Mouse (Mus musculus): Measurements from ENCODE around the gene Pakap. TPM values are rescaled to one million over a fixed set of nuclear protein-coding genes. Genes with fewer than 3 reads are reported as not detected.

The Pakap gene
- polyA plus RNA-seq, 1 experiment, result not detected

GRCm38 (mm10) chr4:57585281-57585800 is 17.4 kb downstream of the Pakap start:
- no peak overlapping the region for H3K27ac ChIP-seq (ENCODE audit: insufficient read depth, low read depth, low read length)
- TF ChIP-seq CTCF (IDR thresholded peaks at IDR 0.05; ENCODE audit: insufficient read depth, low read depth, low read length) (no peak), POLR2A (IDR thresholded peaks at IDR 0.05; ENCODE audit: insufficient read depth, low read depth, low read length) (no peak)
- 89% methylated on average over 6 of the region's 6 CpGs for WGBS
- H3K4me3 ChIP-seq (ENCODE audit: insufficient read depth, low read depth, low read length), result no peak overlapping the region
- H3K4me1 ChIP-seq (ENCODE audit: control insufficient read depth, insufficient read depth, low read length), result peaks cover 10% of the 10 kb centered on the region

- Histone ChIP-seq H3K27ac (ENCODE audit: insufficient read depth, low read depth, low read length) (no peak overlapping the region), H3K4me3 (ENCODE audit: insufficient read depth, low read depth, low read length) (no peak overlapping the region), H3K4me1 (ENCODE audit: control insufficient read depth, insufficient read depth, low read length) (peaks cover 10% of the 10 kb centered on the region)
- TF ChIP-seq CTCF (IDR thresholded peaks at IDR 0.05; ENCODE audit: insufficient read depth, low read depth, low read length) (no peak), POLR2A (IDR thresholded peaks at IDR 0.05; ENCODE audit: insufficient read depth, low read depth, low read length) (no peak)
- WGBS, result 62% methylated on average over 7 of the region's 7 CpGs
Measured at GRCm38 (mm10) chr4:57586933-57587658, 19.1 kb downstream of the Pakap start.

GRCm38 (mm10) chr4:57588356-57588755 is 20.4 kb downstream of the Pakap start:
- Histone ChIP-seq H3K4me1 (ENCODE audit: control insufficient read depth, insufficient read depth, low read length) (peaks cover 10% of the 10 kb centered on the region), H3K27ac (ENCODE audit: insufficient read depth, low read depth, low read length) (no peak overlapping the region), H3K4me3 (ENCODE audit: insufficient read depth, low read depth, low read length) (no peak overlapping the region)
- 92% methylated on average over 1 of the region's 1 CpGs for WGBS
- no peak for TF ChIP-seq POLR2A (IDR thresholded peaks at IDR 0.05; ENCODE audit: insufficient read depth, low read depth, low read length)
- no peak for TF ChIP-seq CTCF (IDR thresholded peaks at IDR 0.05; ENCODE audit: insufficient read depth, low read depth, low read length)

GRCm38 (mm10) chr4:57592751-57593150 is 24.8 kb downstream of the Pakap start:
- no peak overlapping the region for H3K4me3 ChIP-seq (ENCODE audit: insufficient read depth, low read depth, low read length)

GRCm38 (mm10) chr4:57599946-57600345 is 32.0 kb downstream of the Pakap start:
- WGBS, result 93% methylated on average over 6 of the region's 6 CpGs
- TF ChIP-seq POLR2A (IDR thresholded peaks at IDR 0.05; ENCODE audit: insufficient read depth, low read depth, low read length) (no peak), CTCF (IDR thresholded peaks at IDR 0.05; ENCODE audit: insufficient read depth, low read depth, low read length) (no peak)

More at GRCm38 (mm10) chr4:57592751-57593150, 24.8 kb downstream of the Pakap start:
- H3K4me1 ChIP-seq (ENCODE audit: control insufficient read depth, insufficient read depth, low read length), result peaks cover 11% of the 10 kb centered on the region
- no peak for TF ChIP-seq POLR2A (IDR thresholded peaks at IDR 0.05; ENCODE audit: insufficient read depth, low read depth, low read length)
- TF ChIP-seq CTCF (IDR thresholded peaks at IDR 0.05; ENCODE audit: insufficient read depth, low read depth, low read length), result no peak
- no peak overlapping the region for H3K27ac ChIP-seq (ENCODE audit: insufficient read depth, low read depth, low read length)
- WGBS, result 86% methylated on average over 4 of the region's 4 CpGs

GRCm38 (mm10) chr4:57600685-57601457 is 32.9 kb downstream of the Pakap start:
- H3K4me1 ChIP-seq (ENCODE audit: control insufficient read depth, insufficient read depth, low read length), result peaks cover 6% of the 10 kb centered on the region
- TF ChIP-seq POLR2A (IDR thresholded peaks at IDR 0.05; ENCODE audit: insufficient read depth, low read depth, low read length) (no peak), CTCF (IDR thresholded peaks at IDR 0.05; ENCODE audit: insufficient read depth, low read depth, low read length) (no peak)
- H3K4me3 ChIP-seq (ENCODE audit: insufficient read depth, low read depth, low read length), result no peak overlapping the region
- H3K27ac ChIP-seq (ENCODE audit: insufficient read depth, low read depth, low read length), result no peak overlapping the region
- 72% methylated on average over 11 of the region's 11 CpGs for WGBS

More at GRCm38 (mm10) chr4:57599946-57600345, 32.0 kb downstream of the Pakap start:
- Histone ChIP-seq H3K4me1 (ENCODE audit: control insufficient read depth, insufficient read depth, low read length) (peaks cover 6% of the 10 kb centered on the region), H3K4me3 (ENCODE audit: insufficient read depth, low read depth, low read length) (no peak overlapping the region), H3K27ac (ENCODE audit: insufficient read depth, low read depth, low read length) (no peak overlapping the region)

- 81% methylated on average over 9 of the region's 9 CpGs for WGBS
- Histone ChIP-seq H3K4me1 (ENCODE audit: control insufficient read depth, insufficient read depth, low read length) (peaks cover 9% of the 10 kb centered on the region), H3K4me3 (ENCODE audit: insufficient read depth, low read depth, low read length) (no peak overlapping the region), H3K27ac (ENCODE audit: insufficient read depth, low read depth, low read length) (no peak overlapping the region)
- TF ChIP-seq POLR2A (IDR thresholded peaks at IDR 0.05; ENCODE audit: insufficient read depth, low read depth, low read length) (no peak), CTCF (IDR thresholded peaks at IDR 0.05; ENCODE audit: insufficient read depth, low read depth, low read length) (no peak)
Measured at GRCm38 (mm10) chr4:57601458-57601835, 33.5 kb downstream of the Pakap start.

- H3K4me1 ChIP-seq (ENCODE audit: control insufficient read depth, insufficient read depth, low read length), result peaks cover 11% of the 10 kb centered on the region
- WGBS, result 89% methylated on average over 10 of the region's 10 CpGs
- no peak overlapping the region for H3K27ac ChIP-seq (ENCODE audit: insufficient read depth, low read depth, low read length)
- no peak overlapping the region for H3K4me3 ChIP-seq (ENCODE audit: insufficient read depth, low read depth, low read length)
- TF ChIP-seq POLR2A (IDR thresholded peaks at IDR 0.05; ENCODE audit: insufficient read depth, low read depth, low read length) (no peak), CTCF (IDR thresholded peaks at IDR 0.05; ENCODE audit: insufficient read depth, low read depth, low read length) (no peak)
Measured at GRCm38 (mm10) chr4:57601903-57602617, 34.1 kb downstream of the Pakap start.
